Mouse (Mus musculus) CH12.LX (cell line): ENCODE measurements around the gene Plekha6.

Source experiments
- BHLHE40 ChIP-seq: IDR thresholded peaks from 2 replicates; pipeline ENCODE4 v1.6.1; 2011; ENCODE audit warnings: mild to moderate bottlenecking, low read depth, low read length, improper control_type of control experiment
- CTCF ChIP-seq, 2 experiments: IDR thresholded peaks in 1 of 2; conservative IDR thresholded peaks in 1 of 2; 2 replicates each; pipeline ENCODE4 v1.5.1; 2011 to 2012; ENCODE audit warnings: low read depth in 2 of 2, low read length in 2 of 2, improper control_type of control experiment in 1 of 2, inconsistent platforms in 1 of 2, mild to moderate bottlenecking in 1 of 2, moderate library complexity in 1 of 2
- E2F4 ChIP-seq: IDR thresholded peaks from 2 replicates; pipeline ENCODE4 v1.6.1; 2011; ENCODE audit warnings: low read depth, low read length, improper control_type of control experiment; ENCODE audit not compliant: insufficient replicate concordance
- EP300 ChIP-seq: IDR thresholded peaks from 2 replicates; pipeline ENCODE4 v1.6.1; 2011; ENCODE audit warnings: low read length, improper control_type of control experiment
- MXI1 ChIP-seq: IDR thresholded peaks from 2 replicates; pipeline ENCODE4 v1.6.1; 2011; ENCODE audit warnings: mild to moderate bottlenecking, low read depth, low read length, improper control_type of control experiment
- TCF12 ChIP-seq: IDR thresholded peaks from 2 replicates; pipeline ENCODE4 v1.6.1; 2014; ENCODE audit warnings: low read depth, mild to moderate bottlenecking, inconsistent platforms, low read length, improper control_type of control experiment
- ZC3H11A ChIP-seq: IDR thresholded peaks from 2 replicates; pipeline ENCODE4 v1.6.1; 2012; ENCODE audit warnings: low read depth, mild to moderate bottlenecking, inconsistent platforms, low read length, improper control_type of control experiment
- ZNF384 ChIP-seq: IDR thresholded peaks from 2 replicates; pipeline ENCODE4 v1.6.1; 2012; ENCODE audit warnings: low read depth, low read length, improper control_type of control experiment, inconsistent platforms

GRCm38 (mm10) chr1:133175150-133175549, 11.1 kb downstream of the Plekha6 start:
- no peak for TF ChIP-seq CTCF (conservative IDR thresholded peaks at IDR 0.05 in 1 of 2, IDR thresholded peaks at IDR 0.05 in 1 of 2; ENCODE audit: low read depth in 2 of 2, low read length in 2 of 2)
- peak; percentile 45; the same call in 1 of the 2 replicates for TF ChIP-seq BHLHE40
- TF ChIP-seq E2F4: no peak
- TF ChIP-seq TCF12: no peak
- no peak for TF ChIP-seq MXI1
- no peak for TF ChIP-seq ZC3H11A
- peak; percentile 44 for TF ChIP-seq ZNF384
- TF ChIP-seq EP300: no peak
